Mouse (Mus musculus) brain, adult 10 weeks (tissue): ENCODE results near the gene Psg17. TPM values are rescaled to one million over a fixed set of nuclear protein-coding genes. Genes with fewer than 3 reads are reported as not detected.

Experiments used
- polyA plus RNA-seq: library from polyadenylated mRNA; stranded (reverse); fragments of 350-450 nt; fragmentation: Illumina TruSeq; extraction: RNeasy Lipid Tissue Mini Kit (QIAGEN cat#74804); gene quantifications from one replicate; pipeline ENCODE4 v1.2.3, GENCODE M21; 2015; ENCODE audit warnings: low read depth, low replicate concordance

Psg17 gene
- polyA plus RNA-seq: not detected

DNA sequence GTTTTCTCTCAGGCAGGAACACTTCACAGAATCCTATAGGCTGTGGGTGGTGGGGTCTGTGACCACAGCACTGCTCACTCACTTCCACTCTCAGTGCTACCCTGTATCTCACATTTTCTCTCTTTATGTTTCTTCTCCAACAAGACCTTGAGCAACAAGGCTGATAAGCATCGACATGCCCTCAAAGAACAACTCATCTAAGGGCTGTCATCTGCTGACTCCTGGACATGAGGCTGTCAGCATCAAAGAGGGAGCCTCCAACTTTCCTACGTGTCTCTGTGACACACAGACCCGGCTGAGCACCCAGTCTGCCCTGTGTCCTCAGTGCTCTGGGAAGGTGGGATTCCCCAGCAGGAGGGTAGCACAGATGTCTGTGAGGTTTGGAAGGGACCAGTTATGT lies at the start of gene Psg17:
Psg17 (minus strand) TSS at position 101 of the 400 bp plus-strand sequence.

GRCm38 (mm10) chr7:18871031-18871430 lies 49.6 kb upstream of the Psg17 start, which contains the start of gene Pglyrp1:
TSS of gene Pglyrp1 (plus strand) at chr7:18871331.

GRCm38 (mm10) chr7:18839865-18840264 lies 18.5 kb upstream of the Psg17 start, which contains the start of gene Mill2:
TSS of gene Mill2 (plus strand) at chr7:18839966.

DNA sequence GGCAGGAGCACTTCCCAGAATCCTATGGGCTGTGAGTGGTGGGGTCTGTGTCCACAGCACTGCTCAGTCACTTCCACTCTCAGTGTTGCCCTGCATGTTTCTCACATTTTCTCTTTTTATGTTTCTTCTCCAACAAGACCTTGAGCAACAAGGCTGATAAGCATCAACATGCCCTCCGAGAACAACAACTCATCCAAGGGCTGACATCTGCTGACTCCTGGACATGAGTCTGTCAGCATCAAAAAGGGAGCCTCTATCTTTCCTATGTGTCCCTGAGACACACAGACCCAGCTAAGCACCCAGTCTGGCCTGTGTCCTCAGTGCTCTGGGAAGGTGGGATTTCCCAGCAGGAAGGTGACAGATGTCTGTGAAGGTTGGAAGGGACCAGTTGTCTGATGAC lies 23.0 kb downstream of the Psg17 start, which contains the start of gene Psg19:
Psg19 (minus strand) TSS at position 101 of the 400 bp plus-strand sequence.

Other genes with a start within 250 kb of the Psg17 start
- not detected for gene Psg23, start 205.1 kb downstream of the Psg17 start, polyA plus RNA-seq
- gene Psg21, start 164.9 kb downstream of the Psg17 start, polyA plus RNA-seq: not detected
- not detected for gene Psg20, start 135.4 kb downstream of the Psg17 start, polyA plus RNA-seq
- not detected for gene Psg22, start 103.5 kb downstream of the Psg17 start, polyA plus RNA-seq
- not detected for gene Psg19, start 23.1 kb downstream of the Psg17 start, polyA plus RNA-seq
- 2.0 TPM for gene Mill2, start 18.4 kb upstream of the Psg17 start, polyA plus RNA-seq
- 23.2 TPM for gene Pglyrp1, start 49.7 kb upstream of the Psg17 start, polyA plus RNA-seq
- 11.0 TPM for gene Ccdc61, start 88.8 kb upstream of the Psg17 start, polyA plus RNA-seq
- gene Nova2, start 104.3 kb upstream of the Psg17 start, polyA plus RNA-seq: 20.2 TPM
- gene Nanos2, start 165.8 kb upstream of the Psg17 start, polyA plus RNA-seq: 0.30 TPM
- gene Mypop, start 169.6 kb upstream of the Psg17 start, polyA plus RNA-seq: 33.4 TPM
- 28.9 TPM for gene Irf2bp1, start 182.4 kb upstream of the Psg17 start, polyA plus RNA-seq
- gene Foxa3, start 201.9 kb upstream of the Psg17 start, polyA plus RNA-seq: not detected
- gene Sympk, start 202.8 kb upstream of the Psg17 start, polyA plus RNA-seq: 81.7 TPM
- 0.18 TPM for gene Rsph6a, start 233.1 kb upstream of the Psg17 start, polyA plus RNA-seq